Mouse (Mus musculus): ENCODE measurements at regions not wholly inside any gene's neighbourhood (a gene's known extent, or its start where the extent isn't known, plus 50 kb on each side); places are given as distances from the start of the nearest gene placed in this dataset.
A peak's percentile ranks its signal among the peaks of the same experiment; 100 is the strongest.

GRCm38 (mm10) chr6:11796361-11796760 is 110.9 kb downstream of the Ndufa4 start:
- no peak for DNase-seq (ENCODE audit: low spot score in 2 of 2)

- DNase-seq (ENCODE audit: low spot score in 2 of 2): peak; percentile 60 to 66
Measured at GRCm38 (mm10) chr6:11793366-11793765, 113.9 kb downstream of the Ndufa4 start.

GRCm38 (mm10) chr6:11792186-11792585 is 115.1 kb downstream of the Ndufa4 start:
- no peak for DNase-seq (ENCODE audit: low spot score in 2 of 2)

- DNase-seq (ENCODE audit: low spot score in 2 of 2): no peak
Measured at GRCm38 (mm10) chr6:11791056-11791455, 116.2 kb downstream of the Ndufa4 start.

GRCm38 (mm10) chr6:11773992-11774391 is 133.3 kb downstream of the Ndufa4 start:
- no peak for DNase-seq (ENCODE audit: low spot score in 2 of 2)

- DNase-seq (ENCODE audit: low spot score in 2 of 2): no peak
Measured at GRCm38 (mm10) chr6:11762912-11763311, 144.4 kb downstream of the Ndufa4 start.

GRCm38 (mm10) chr6:11737667-11738066 is 169.6 kb downstream of the Ndufa4 start:
- DNase-seq (ENCODE audit: low spot score in 2 of 2): no peak

GRCm38 (mm10) chr6:11731126-11731525 is 176.2 kb downstream of the Ndufa4 start:
- no peak for DNase-seq (ENCODE audit: low spot score in 2 of 2)

GRCm38 (mm10) chr6:11730667-11731066 is 176.6 kb downstream of the Ndufa4 start:
- no peak for DNase-seq (ENCODE audit: low spot score in 2 of 2)

GRCm38 (mm10) chr6:11727806-11728205 is 179.5 kb downstream of the Ndufa4 start:
- DNase-seq (ENCODE audit: low spot score in 2 of 2): no peak

GRCm38 (mm10) chr6:11727370-11727769 is 179.9 kb downstream of the Ndufa4 start:
- peak; percentile 2 to 3 for DNase-seq (ENCODE audit: low spot score in 2 of 2)

GRCm38 (mm10) chr6:11723519-11723918 is 183.8 kb downstream of the Ndufa4 start:
- DNase-seq (ENCODE audit: low spot score in 2 of 2): no peak

GRCm38 (mm10) chr6:11720274-11720673 is 187.0 kb downstream of the Ndufa4 start:
- DNase-seq (ENCODE audit: low spot score in 2 of 2): no peak

- no peak for DNase-seq (ENCODE audit: low spot score in 2 of 2)
Measured at GRCm38 (mm10) chr6:11710581-11710980, 196.7 kb downstream of the Ndufa4 start.

- DNase-seq (ENCODE audit: low spot score in 2 of 2): no peak
Measured at GRCm38 (mm10) chr6:11709465-11709864, 197.8 kb downstream of the Ndufa4 start.

All from right cerebral cortex, adult 2 months (tissue).